Mouse (Mus musculus): ENCODE results near the gene Fmc1. TPM values are rescaled to one million over a fixed set of nuclear protein-coding genes. Genes with fewer than 3 reads are reported as not detected.
"Not testable (repeated sequence)": the region's sequence is repeated elsewhere in the genome, so short reads cannot be mapped to it uniquely, and the experiment has no call there.

Gene Fmc1
- polyA plus RNA-seq, 1 experiment from 2014 or later = 118 TPM

GRCm38 (mm10) chr6:38532500-38533420, 542 bp upstream of the Fmc1 start:
- peak overlapping the region; percentile 73 for H3K9ac ChIP-seq (ENCODE audit: low read length)
- peak overlapping the region; percentile 69 for H3K4me3 ChIP-seq (ENCODE audit: low read length)
- H3K9me3 ChIP-seq (ENCODE audit: control insufficient read depth, low read length) = no peaks in the 10 kb centered on the region
- H3K4me2 ChIP-seq (ENCODE audit: low read depth, low read length) = peak overlapping the region; percentile 67
- no peaks in the 10 kb centered on the region for H3K27me3 ChIP-seq (ENCODE audit: control insufficient read depth, insufficient read depth, low read depth, low read length)
- peak; percentile 44 for ATAC-seq (ENCODE audit: low read depth)
- H3K27ac ChIP-seq (ENCODE audit: low read length) = peak overlapping the region; percentile 96
- peaks cover 7% of the 10 kb centered on the region for H3K4me1 ChIP-seq (replicated peaks; ENCODE audit: control insufficient read depth, insufficient read depth, low read length)
- H3K36me3 ChIP-seq (ENCODE audit: control insufficient read depth, insufficient read depth, low read length) = no peaks in the 10 kb centered on the region
- WGBS = 9% methylated on average over 25 of the region's 25 CpGs

- H3K4me1 ChIP-seq (replicated peaks; ENCODE audit: control insufficient read depth, insufficient read depth, low read length) = peaks cover 7% of the 10 kb centered on the region
- no peaks in the 10 kb centered on the region for H3K9me3 ChIP-seq (ENCODE audit: control insufficient read depth, low read length)
- H3K27ac ChIP-seq (ENCODE audit: low read length) = peak overlapping the region; percentile 92
- WGBS = under 1% methylated on average over 53 of the region's 53 CpGs
- peak overlapping the region; percentile 86 for H3K9ac ChIP-seq (ENCODE audit: low read length)
- peak overlapping the region; percentile 78 for H3K4me2 ChIP-seq (ENCODE audit: low read depth, low read length)
- peak overlapping the region; percentile 69 for H3K4me3 ChIP-seq (ENCODE audit: low read length)
- H3K27me3 ChIP-seq (ENCODE audit: control insufficient read depth, insufficient read depth, low read depth, low read length) = no peaks in the 10 kb centered on the region
- H3K36me3 ChIP-seq (ENCODE audit: control insufficient read depth, insufficient read depth, low read length) = no peaks in the 10 kb centered on the region; the same call in none of the 2 replicates
- ATAC-seq (ENCODE audit: low read depth) = peak; percentile 74
Measured at GRCm38 (mm10) chr6:38534640-38535365, 1.5 kb downstream of the Fmc1 start.

DNA sequence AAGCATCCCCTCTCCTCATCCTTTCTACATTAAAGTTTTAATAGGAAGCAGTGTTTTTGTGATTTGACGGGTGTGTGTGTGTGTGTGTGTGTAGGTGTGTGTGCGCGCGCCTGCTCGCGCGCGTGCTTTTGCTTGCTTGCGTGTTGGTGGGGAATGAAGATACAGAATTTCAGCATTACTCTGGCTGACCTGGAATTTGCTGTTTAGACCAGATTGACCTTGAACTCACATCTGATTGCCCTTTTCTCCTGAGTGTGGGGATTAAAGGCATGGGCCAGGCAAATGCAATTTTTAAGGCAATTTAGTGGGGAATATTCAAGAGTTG, 2.0 kb downstream of the Fmc1 start:
- H3K9ac ChIP-seq (ENCODE audit: low read length) = peak overlapping the region; percentile 86
- no peaks in the 10 kb centered on the region for H3K9me3 ChIP-seq (ENCODE audit: control insufficient read depth, low read length)
- H3K36me3 ChIP-seq (ENCODE audit: control insufficient read depth, insufficient read depth, low read length) = no peaks in the 10 kb centered on the region; the same call in none of the 2 replicates
- 0% methylated on average over 9 of the region's 9 CpGs for WGBS
- H3K4me3 ChIP-seq (ENCODE audit: low read length) = peak overlapping the region; percentile 69
- H3K27ac ChIP-seq (ENCODE audit: low read length) = peak overlapping the region; percentile 92
- no peaks in the 10 kb centered on the region for H3K27me3 ChIP-seq (ENCODE audit: control insufficient read depth, insufficient read depth, low read depth, low read length)
- no peak for ATAC-seq (ENCODE audit: low read depth)
- peaks cover 7% of the 10 kb centered on the region for H3K4me1 ChIP-seq (replicated peaks; ENCODE audit: control insufficient read depth, insufficient read depth, low read length)
- peak overlapping the region; percentile 78 for H3K4me2 ChIP-seq (ENCODE audit: low read depth, low read length)

GRCm38 (mm10) chr6:38535788-38536187, 2.5 kb downstream of the Fmc1 start:
- WGBS = 68% methylated on average over 1 of the region's 1 CpGs
- ATAC-seq (ENCODE audit: low read depth) = no peak
- no peak overlapping the region for H3K9ac ChIP-seq (ENCODE audit: low read length)
- H3K27me3 ChIP-seq (ENCODE audit: control insufficient read depth, insufficient read depth, low read depth, low read length) = no peaks in the 10 kb centered on the region
- peaks cover 7% of the 10 kb centered on the region for H3K4me1 ChIP-seq (replicated peaks; ENCODE audit: control insufficient read depth, insufficient read depth, low read length)
- H3K27ac ChIP-seq (ENCODE audit: low read length) = no peak overlapping the region
- peak overlapping the region; percentile 78 for H3K4me2 ChIP-seq (ENCODE audit: low read depth, low read length)
- H3K9me3 ChIP-seq (ENCODE audit: control insufficient read depth, low read length) = no peaks in the 10 kb centered on the region
- peak overlapping the region; percentile 69 for H3K4me3 ChIP-seq (ENCODE audit: low read length)
- no peaks in the 10 kb centered on the region; the same call in none of the 2 replicates for H3K36me3 ChIP-seq (ENCODE audit: control insufficient read depth, insufficient read depth, low read length)

- H3K4me3 ChIP-seq (ENCODE audit: low read length); H3K4me2 ChIP-seq (ENCODE audit: low read depth, low read length); H3K9me3 ChIP-seq (ENCODE audit: control insufficient read depth, low read length); ATAC-seq (ENCODE audit: low read depth); H3K27me3 ChIP-seq (ENCODE audit: control insufficient read depth, insufficient read depth, low read depth, low read length); H3K9ac ChIP-seq (ENCODE audit: low read length); H3K27ac ChIP-seq (ENCODE audit: low read length); H3K36me3 ChIP-seq (ENCODE audit: control insufficient read depth, insufficient read depth, low read length); H3K4me1 ChIP-seq (replicated peaks; ENCODE audit: control insufficient read depth, insufficient read depth, low read length): not testable (repeated sequence)
- WGBS = 89% methylated on average over 4 of the region's 5 CpGs
Measured at GRCm38 (mm10) chr6:38544141-38544540, 10.8 kb downstream of the Fmc1 start.

GRCm38 (mm10) chr6:38547005-38547404, 13.7 kb downstream of the Fmc1 start:
- not testable (repeated sequence) for ATAC-seq (ENCODE audit: low read depth); H3K9ac ChIP-seq (ENCODE audit: low read length); H3K4me3 ChIP-seq (ENCODE audit: low read length); H3K27me3 ChIP-seq (ENCODE audit: control insufficient read depth, insufficient read depth, low read depth, low read length); H3K9me3 ChIP-seq (ENCODE audit: control insufficient read depth, low read length); H3K27ac ChIP-seq (ENCODE audit: low read length); H3K36me3 ChIP-seq (ENCODE audit: control insufficient read depth, insufficient read depth, low read length); H3K4me2 ChIP-seq (ENCODE audit: low read depth, low read length); H3K4me1 ChIP-seq (replicated peaks; ENCODE audit: control insufficient read depth, insufficient read depth, low read length)
- WGBS = 80% methylated on average over 2 of the region's 2 CpGs

GRCm38 (mm10) chr6:38547707-38548106, 14.4 kb downstream of the Fmc1 start:
- peaks cover 5% of the 10 kb centered on the region for H3K4me1 ChIP-seq (replicated peaks; ENCODE audit: control insufficient read depth, insufficient read depth, low read length)
- H3K4me3 ChIP-seq (ENCODE audit: low read length) = no peak overlapping the region
- no peaks in the 10 kb centered on the region for H3K9me3 ChIP-seq (ENCODE audit: control insufficient read depth, low read length)
- no peak overlapping the region for H3K9ac ChIP-seq (ENCODE audit: low read length)
- no peaks in the 10 kb centered on the region for H3K27me3 ChIP-seq (ENCODE audit: control insufficient read depth, insufficient read depth, low read depth, low read length)
- no peak overlapping the region for H3K27ac ChIP-seq (ENCODE audit: low read length)
- H3K36me3 ChIP-seq (ENCODE audit: control insufficient read depth, insufficient read depth, low read length) = no peaks in the 10 kb centered on the region
- ATAC-seq (ENCODE audit: low read depth) = no peak
- WGBS = 90% methylated on average over 1 of the region's 1 CpGs
- no peak overlapping the region for H3K4me2 ChIP-seq (ENCODE audit: low read depth, low read length)

- not testable (repeated sequence) for H3K9ac ChIP-seq (ENCODE audit: low read length); H3K36me3 ChIP-seq (ENCODE audit: control insufficient read depth, insufficient read depth, low read length); H3K4me2 ChIP-seq (ENCODE audit: low read depth, low read length); H3K27me3 ChIP-seq (ENCODE audit: control insufficient read depth, insufficient read depth, low read depth, low read length); H3K4me3 ChIP-seq (ENCODE audit: low read length); H3K27ac ChIP-seq (ENCODE audit: low read length); ATAC-seq (ENCODE audit: low read depth); H3K4me1 ChIP-seq (replicated peaks; ENCODE audit: control insufficient read depth, insufficient read depth, low read length); H3K9me3 ChIP-seq (ENCODE audit: control insufficient read depth, low read length)
- 91% methylated on average over 7 of the region's 7 CpGs for WGBS
Measured at GRCm38 (mm10) chr6:38548595-38548994, 15.3 kb downstream of the Fmc1 start.

DNA sequence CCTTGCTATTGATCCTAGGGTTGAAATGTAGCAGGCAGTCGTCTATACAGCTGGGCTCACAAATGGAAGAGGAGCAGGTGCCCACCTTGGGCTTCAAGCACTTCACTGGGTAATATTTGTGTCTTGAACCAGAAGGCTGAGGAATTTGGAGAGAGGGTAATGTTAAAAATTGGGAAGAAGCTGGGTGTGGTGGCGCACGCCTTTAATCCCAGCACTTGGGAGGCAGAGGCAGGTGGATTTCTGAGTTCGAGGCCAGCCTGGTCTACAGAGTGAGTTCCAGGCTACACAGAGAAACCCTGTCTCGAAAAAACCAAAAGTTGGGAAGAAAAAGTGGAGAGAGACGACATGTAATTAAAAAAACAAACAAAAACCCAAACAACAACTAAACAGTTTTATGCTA, 16.5 kb downstream of the Fmc1 start:
- H3K27me3 ChIP-seq (ENCODE audit: control insufficient read depth, insufficient read depth, low read depth, low read length); H3K36me3 ChIP-seq (ENCODE audit: control insufficient read depth, insufficient read depth, low read length); ATAC-seq (ENCODE audit: low read depth); H3K9me3 ChIP-seq (ENCODE audit: control insufficient read depth, low read length): not testable (repeated sequence)
- Histone ChIP-seq H3K4me3 (ENCODE audit: low read length) (peak overlapping the region; percentile 66), H3K27ac (ENCODE audit: low read length) (peak overlapping the region; percentile 99), H3K4me1 (replicated peaks; ENCODE audit: control insufficient read depth, insufficient read depth, low read length) (peaks cover 15% of the 10 kb centered on the region), H3K4me2 (ENCODE audit: low read depth, low read length) (peak overlapping the region; percentile 66), H3K9ac (ENCODE audit: low read length) (peak overlapping the region; percentile 87; the same call in 1 of the 2 replicates)
- WGBS = 79% methylated on average over 6 of the region's 6 CpGs
